Mouse (Mus musculus): ENCODE results near the gene AI837181. TPM values are rescaled to one million over a fixed set of nuclear protein-coding genes. Genes with fewer than 3 reads are reported as not detected.
A peak's percentile ranks its signal among the peaks of the same experiment; 100 is the strongest.
"Not testable (repeated sequence)": the region's sequence is repeated elsewhere in the genome, so short reads cannot be mapped to it uniquely, and the experiment has no call there.

AI837181 gene
- polyA plus RNA-seq, 1 experiment, result 47.2 TPM

GRCm38 (mm10) chr19:5394168-5394567 lies 30.8 kb upstream of the AI837181 start:
- TF ChIP-seq POLR2A (IDR thresholded peaks at IDR 0.05; ENCODE audit: low read depth, low read length), result no peak
- TF ChIP-seq CTCF (IDR thresholded peaks at IDR 0.05; ENCODE audit: borderline replicate concordance, insufficient read depth, low read length), result no peak
- Histone ChIP-seq H3K4me3 (ENCODE audit: insufficient read depth, low read length) (no peak overlapping the region), H3K4me1 (ENCODE audit: control insufficient read depth, insufficient read depth, low read length) (no peaks in the 10 kb centered on the region), H3K27ac (ENCODE audit: insufficient read depth, low read length) (no peak overlapping the region)

DNA sequence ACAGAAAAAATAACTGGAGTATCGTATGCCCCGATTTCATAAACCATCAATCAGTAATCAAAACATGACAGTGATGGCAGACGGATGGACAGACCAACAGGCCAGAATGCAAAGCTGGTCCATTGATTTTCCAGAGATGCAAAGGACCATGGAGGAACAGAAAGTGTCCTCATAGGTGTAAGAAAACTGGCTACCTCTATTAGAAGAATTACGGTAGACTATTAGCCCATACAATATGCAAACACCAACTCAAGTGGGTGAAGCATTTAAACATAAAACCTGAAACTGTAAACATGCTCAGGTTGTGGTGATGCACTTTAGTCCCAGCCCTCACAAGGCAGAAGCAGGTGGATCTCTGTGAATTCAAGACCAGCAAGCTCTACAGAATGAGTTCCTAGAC lies 29.6 kb upstream of the AI837181 start:
- TF ChIP-seq CTCF (IDR thresholded peaks at IDR 0.05; ENCODE audit: borderline replicate concordance, insufficient read depth, low read length) (no peak), POLR2A (IDR thresholded peaks at IDR 0.05; ENCODE audit: low read depth, low read length) (no peak)
- no peak overlapping the region for H3K4me3 ChIP-seq (ENCODE audit: insufficient read depth, low read length)
- H3K27ac ChIP-seq (ENCODE audit: insufficient read depth, low read length), result no peak overlapping the region
- no peaks in the 10 kb centered on the region for H3K4me1 ChIP-seq (ENCODE audit: control insufficient read depth, insufficient read depth, low read length)

DNA sequence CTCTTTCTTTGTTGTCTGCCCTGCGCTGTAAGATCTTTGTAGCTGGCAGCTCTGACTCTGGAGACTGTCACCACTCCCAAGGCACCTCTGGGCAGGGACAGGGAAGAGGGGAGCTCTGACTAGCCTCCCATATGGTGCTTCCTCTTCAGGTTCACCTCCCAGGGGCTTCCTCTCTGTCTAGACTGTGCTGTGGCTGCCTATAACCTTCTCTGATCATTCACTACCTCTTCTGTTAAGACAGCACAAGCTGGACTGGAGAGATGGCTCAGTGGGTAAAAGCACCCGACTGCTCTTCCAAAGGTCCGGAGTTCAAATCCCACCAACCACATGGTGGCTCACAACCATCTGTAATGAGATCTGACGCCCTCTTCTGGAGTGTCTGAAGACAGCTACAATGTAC lies 23.9 kb upstream of the AI837181 start:
- H3K4me3 ChIP-seq (ENCODE audit: insufficient read depth, low read length); H3K4me1 ChIP-seq (ENCODE audit: control insufficient read depth, insufficient read depth, low read length); H3K27ac ChIP-seq (ENCODE audit: insufficient read depth, low read length): not testable (repeated sequence)

- no peak within 1 kb of the TSS for H3K4me3 ChIP-seq (ENCODE audit: insufficient read depth, low read length)
- H3K4me1 ChIP-seq (ENCODE audit: control insufficient read depth, insufficient read depth, low read length), result peaks cover 4% of the 10 kb centered on the region; the same call in 1 of the 2 replicates
- H3K27ac ChIP-seq (ENCODE audit: insufficient read depth, low read length), result no peak within 1 kb of the TSS
- TF ChIP-seq CTCF (IDR thresholded peaks at IDR 0.05; ENCODE audit: borderline replicate concordance, insufficient read depth, low read length) (no peak), POLR2A (IDR thresholded peaks at IDR 0.05; ENCODE audit: low read depth, low read length) (no peak)
Measured at GRCm38 (mm10) chr19:5402293-5402692, 22.7 kb upstream of the AI837181 start, which contains the start of gene Tsga10ip. Tsga10ip (minus strand) TSS chr19:5402526.

DNA sequence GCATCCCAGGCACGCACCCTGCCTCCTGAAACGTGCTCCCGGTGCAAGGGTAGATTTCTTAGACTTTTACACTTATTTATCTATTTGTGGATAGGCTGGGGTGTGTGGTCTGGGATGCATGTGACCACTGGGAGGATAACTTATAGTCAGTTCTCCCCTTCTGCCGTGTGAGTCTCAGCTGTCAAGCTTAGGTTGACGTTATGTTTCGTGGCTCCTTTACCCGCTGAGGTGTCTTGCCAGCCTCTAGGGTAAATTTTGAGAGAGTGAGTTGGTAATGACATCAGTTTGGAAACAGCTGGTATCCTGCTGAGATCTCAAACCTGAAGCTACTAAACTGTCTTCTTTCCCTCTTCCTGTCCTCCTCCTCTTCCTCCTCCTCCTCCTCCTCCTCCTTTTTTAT lies 19.0 kb upstream of the AI837181 start:
- peaks cover 4% of the 10 kb centered on the region; the same call in 1 of the 2 replicates for H3K4me1 ChIP-seq (ENCODE audit: control insufficient read depth, insufficient read depth, low read length)
- peak overlapping the region; percentile 40 for H3K4me3 ChIP-seq (ENCODE audit: insufficient read depth, low read length)
- no peak overlapping the region for H3K27ac ChIP-seq (ENCODE audit: insufficient read depth, low read length)
- TF ChIP-seq CTCF (IDR thresholded peaks at IDR 0.05; ENCODE audit: borderline replicate concordance, insufficient read depth, low read length) (no peak), POLR2A (IDR thresholded peaks at IDR 0.05; ENCODE audit: low read depth, low read length) (no peak)

DNA sequence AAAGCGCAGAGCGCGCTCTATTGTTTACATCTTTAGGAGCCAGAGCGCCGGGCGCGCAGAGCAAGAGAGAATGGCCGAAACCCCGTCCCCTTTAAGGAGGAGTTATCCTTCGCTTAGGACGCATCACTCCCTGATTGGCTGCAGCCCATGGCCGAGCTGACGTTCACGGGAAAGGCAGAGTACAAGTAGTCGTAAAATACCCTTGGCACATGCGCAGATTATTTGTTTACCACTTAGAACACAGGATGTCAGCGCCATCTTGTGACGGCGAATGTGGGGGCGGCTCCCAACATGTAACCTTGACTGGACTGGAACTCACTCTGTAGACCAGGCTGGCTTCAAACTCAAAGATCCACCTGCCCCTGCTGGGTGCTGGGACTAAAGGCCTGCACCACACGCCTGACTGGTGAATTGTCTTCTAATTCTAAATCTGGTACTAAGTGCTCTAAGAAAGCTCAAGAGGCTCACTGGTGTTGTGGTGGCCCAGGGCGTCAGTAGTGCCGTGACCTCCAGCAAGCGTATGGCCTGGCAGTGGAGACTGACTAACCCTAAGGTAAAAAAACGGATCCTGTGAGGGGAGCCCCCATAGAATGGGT lies 18.3 kb upstream of the AI837181 start:
- peak overlapping the region; percentile 65 for H3K4me3 ChIP-seq (ENCODE audit: insufficient read depth, low read length)
- not testable (repeated sequence) for H3K4me1 ChIP-seq (ENCODE audit: control insufficient read depth, insufficient read depth, low read length)
- peak overlapping the region; percentile 66 for H3K27ac ChIP-seq (ENCODE audit: insufficient read depth, low read length)
- TF ChIP-seq POLR2A (IDR thresholded peaks at IDR 0.05; ENCODE audit: low read depth, low read length), result peak; percentile 46; the same call in 1 of the 2 replicates

DNA sequence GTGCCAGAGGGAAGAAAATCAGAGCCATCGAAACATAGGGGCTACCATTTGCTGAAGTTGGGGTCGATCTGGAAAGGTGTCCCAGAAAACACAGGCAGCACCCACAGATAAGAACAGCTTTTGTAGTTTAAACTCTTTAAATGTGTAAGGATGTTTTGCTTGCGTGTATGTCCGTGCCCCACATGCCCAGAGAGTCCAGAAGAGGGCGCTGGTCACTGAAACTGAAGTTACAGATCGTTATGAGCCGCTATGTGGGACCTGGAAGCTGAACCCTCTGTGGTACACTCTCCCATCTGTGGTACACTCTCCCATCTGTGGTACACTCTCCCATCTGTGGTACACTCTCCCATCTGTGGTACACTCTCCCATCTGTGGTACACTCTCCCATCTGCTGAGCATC lies 17.8 kb upstream of the AI837181 start:
- TF ChIP-seq POLR2A (IDR thresholded peaks at IDR 0.05; ENCODE audit: low read depth, low read length) (no peak), CTCF (IDR thresholded peaks at IDR 0.05; ENCODE audit: borderline replicate concordance, insufficient read depth, low read length) (peak; percentile 57; the same call in 1 of the 2 replicates)
- Histone ChIP-seq H3K27ac (ENCODE audit: insufficient read depth, low read length) (peak overlapping the region; percentile 66), H3K4me1 (ENCODE audit: control insufficient read depth, insufficient read depth, low read length) (peaks cover 4% of the 10 kb centered on the region; the same call in 1 of the 2 replicates), H3K4me3 (ENCODE audit: insufficient read depth, low read length) (peak overlapping the region; percentile 65)

DNA sequence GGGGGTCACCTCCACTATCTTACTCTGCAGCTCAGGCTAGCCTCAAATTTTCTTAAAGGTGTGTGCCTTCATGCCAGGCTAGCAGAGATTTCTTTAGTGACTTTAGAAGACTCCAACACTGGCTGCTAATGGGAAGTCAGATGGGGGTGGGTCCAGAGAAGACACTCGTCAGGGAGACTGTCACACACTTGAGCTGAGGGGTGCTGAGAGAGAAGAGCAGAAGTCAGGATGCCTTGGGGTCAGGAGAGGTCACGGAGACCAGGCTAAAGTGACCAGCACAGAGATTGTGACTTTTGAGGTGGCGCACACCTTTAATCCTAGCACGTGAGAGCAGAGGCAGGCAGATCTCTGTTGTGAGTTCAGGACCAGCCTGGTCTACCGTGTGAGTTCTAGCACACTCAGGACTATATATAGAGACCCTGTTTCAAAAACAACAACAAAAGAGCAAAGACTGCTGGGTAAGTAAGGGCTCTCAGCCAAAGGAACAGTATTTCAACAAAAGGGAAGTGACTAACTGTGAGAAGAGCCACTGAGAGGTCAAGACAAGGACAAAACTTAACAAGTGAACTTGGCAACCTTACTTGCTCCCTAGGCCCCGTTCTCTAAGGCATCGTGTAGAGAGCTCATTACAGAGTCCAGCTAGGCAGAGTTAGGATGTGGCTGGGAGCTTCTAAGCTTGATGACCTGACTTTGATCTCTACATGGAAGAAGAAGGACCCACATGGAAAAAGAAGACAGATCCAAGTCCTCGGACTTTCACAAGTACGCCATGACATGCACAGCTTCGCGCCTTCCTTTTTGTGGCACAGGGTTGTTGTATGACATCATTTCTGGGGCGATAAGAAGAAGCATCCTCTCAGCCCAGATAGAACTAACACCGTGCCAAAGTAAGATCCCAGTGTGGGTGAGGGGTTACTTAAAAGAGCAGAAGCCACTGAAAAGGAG lies 16.6 kb upstream of the AI837181 start:
- H3K4me1 ChIP-seq (ENCODE audit: control insufficient read depth, insufficient read depth, low read length), result peaks cover 4% of the 10 kb centered on the region; the same call in 1 of the 2 replicates
- TF ChIP-seq POLR2A (IDR thresholded peaks at IDR 0.05; ENCODE audit: low read depth, low read length), result no peak
- no peak for TF ChIP-seq CTCF (IDR thresholded peaks at IDR 0.05; ENCODE audit: borderline replicate concordance, insufficient read depth, low read length)
- no peak overlapping the region for H3K27ac ChIP-seq (ENCODE audit: insufficient read depth, low read length)
- no peak overlapping the region for H3K4me3 ChIP-seq (ENCODE audit: insufficient read depth, low read length)

GRCm38 (mm10) chr19:5409068-5409467 lies 15.9 kb upstream of the AI837181 start:
- H3K4me1 ChIP-seq (ENCODE audit: control insufficient read depth, insufficient read depth, low read length), result peaks cover 4% of the 10 kb centered on the region; the same call in 1 of the 2 replicates
- H3K4me3 ChIP-seq (ENCODE audit: insufficient read depth, low read length), result no peak overlapping the region
- no peak overlapping the region for H3K27ac ChIP-seq (ENCODE audit: insufficient read depth, low read length)
- TF ChIP-seq POLR2A (IDR thresholded peaks at IDR 0.05; ENCODE audit: low read depth, low read length), result no peak
- no peak for TF ChIP-seq CTCF (IDR thresholded peaks at IDR 0.05; ENCODE audit: borderline replicate concordance, insufficient read depth, low read length)

GRCm38 (mm10) chr19:5410641-5411040 lies 14.3 kb upstream of the AI837181 start:
- Histone ChIP-seq H3K4me3 (ENCODE audit: insufficient read depth, low read length) (no peak overlapping the region), H3K27ac (ENCODE audit: insufficient read depth, low read length) (no peak overlapping the region)
- no peak for TF ChIP-seq CTCF (IDR thresholded peaks at IDR 0.05; ENCODE audit: borderline replicate concordance, insufficient read depth, low read length)
- no peak for TF ChIP-seq POLR2A (IDR thresholded peaks at IDR 0.05; ENCODE audit: low read depth, low read length)

More at GRCm38 (mm10) chr19:5410641-5411040, 14.3 kb upstream of the AI837181 start:
- peaks cover 4% of the 10 kb centered on the region; the same call in 1 of the 2 replicates for H3K4me1 ChIP-seq (ENCODE audit: control insufficient read depth, insufficient read depth, low read length)

Measured in embryonic fibroblast, embryonic 13.5 days (primary cell).